Mouse (Mus musculus): Measurements from ENCODE around the gene Rhbdf2. TPM values are rescaled to one million over a fixed set of nuclear protein-coding genes. Genes with fewer than 3 reads are reported as not detected.

Rhbdf2 gene
- total and polyA plus RNA-seq, 3 experiments: 6.4 to 13.7 TPM; not detected in 1

GRCm38 (mm10) chr11:116648976-116649375 is 22.2 kb upstream of the Rhbdf2 start:
- H3K27ac ChIP-seq (ENCODE audit: control insufficient read depth, low read depth, low read length): no peak overlapping the region

GRCm38 (mm10) chr11:116648213-116648921 is 21.5 kb upstream of the Rhbdf2 start:
- no peak for DNase-seq (ENCODE audit: low read depth, low spot score)
- no peaks in the 10 kb centered on the region for H3K79me2 ChIP-seq (ENCODE audit: control insufficient read depth, insufficient read depth, low read length, poor library complexity)
- H3K9me3 ChIP-seq (replicated peaks; ENCODE audit: insufficient read depth, low read length): no peaks in the 10 kb centered on the region
- no peaks in the 10 kb centered on the region; a peak in 1 of 4 replicates for H3K27me3 ChIP-seq (ENCODE audit: control insufficient read depth in 1 of 2, insufficient read depth in 2 of 2, low read length in 2 of 2)
- no peak overlapping the region for H3K27ac ChIP-seq (ENCODE audit: control insufficient read depth, low read depth, low read length)
- H3K36me3 ChIP-seq (ENCODE audit: control insufficient read depth in 1 of 2, insufficient read depth in 2 of 2, low read length in 2 of 2): peaks cover 0 to 12% of the 10 kb centered on the region in 2 experiments; a peak in 2 of 4 replicates
- H3K9ac ChIP-seq (ENCODE audit: control insufficient read depth, low read depth, low read length, poor library complexity, severe bottlenecking): no peak overlapping the region
- no peak for TF ChIP-seq ELF1 (IDR thresholded peaks at IDR 0.05; ENCODE audit: low read depth, low read length)
- TF ChIP-seq POLR2A (IDR thresholded peaks at IDR 0.05; ENCODE audit: control insufficient read depth in 1 of 2, insufficient read depth in 1 of 2, low read depth in 1 of 2, low read length in 2 of 2, poor library complexity in 1 of 2): no peak
- TF ChIP-seq SMC3 (IDR thresholded peaks at IDR 0.05; ENCODE audit: low read depth, low read length): no peak
- no peak for TF ChIP-seq MAFK (IDR thresholded peaks at IDR 0.05; ENCODE audit: borderline replicate concordance, low read depth, low read length)
- TF ChIP-seq BHLHE40 (IDR thresholded peaks at IDR 0.05; ENCODE audit: borderline replicate concordance, low read depth, low read length): no peak
- no peak for TF ChIP-seq ZKSCAN1 (IDR thresholded peaks at IDR 0.05; ENCODE audit: low read depth, low read length)
- TF ChIP-seq POLR2AphosphoS5 (IDR thresholded peaks at IDR 0.05; ENCODE audit: borderline replicate concordance, low read depth, low read length): no peak
- TF ChIP-seq RAD21 (IDR thresholded peaks at IDR 0.05; ENCODE audit: low read depth, low read length): no peak
- no peak for TF ChIP-seq HCFC1 (IDR thresholded peaks at IDR 0.05; ENCODE audit: low read depth, low read length)
- no peak for TF ChIP-seq POLR2AphosphoS2 (IDR thresholded peaks at IDR 0.05; ENCODE audit: low read length)
- H3K4me3 ChIP-seq (ENCODE audit: control insufficient read depth in 1 of 2, insufficient read depth in 1 of 2, low read depth in 2 of 2, low read length in 2 of 2): no peak overlapping the region
- H3K4me1 ChIP-seq (ENCODE audit: control insufficient read depth in 1 of 2, insufficient read depth in 2 of 2, low read length in 2 of 2): peaks cover 0 to 10% of the 10 kb centered on the region in 2 experiments; a peak in 3 of 4 replicates

More at GRCm38 (mm10) chr11:116648976-116649375, 22.2 kb upstream of the Rhbdf2 start:
- TF ChIP-seq USF2 (IDR thresholded peaks at IDR 0.05; ENCODE audit: borderline replicate concordance in 1 of 2, insufficient read depth in 1 of 2, low read depth in 1 of 2, low read length in 2 of 2) (no peak), NRF1 (IDR thresholded peaks at IDR 0.05; ENCODE audit: insufficient read depth, low read depth, low read length, poor library complexity, severe bottlenecking) (no peak), SMC3 (IDR thresholded peaks at IDR 0.05; ENCODE audit: low read depth, low read length) (no peak), RCOR1 (IDR thresholded peaks at IDR 0.05; ENCODE audit: low read depth, low read length) (no peak), POLR2AphosphoS2 (IDR thresholded peaks at IDR 0.05; ENCODE audit: low read length) (no peak), NELFE (IDR thresholded peaks at IDR 0.05; ENCODE audit: low read depth, low read length) (no peak), SIN3A (IDR thresholded peaks at IDR 0.05; ENCODE audit: low read length) (no peak), GABPA (IDR thresholded peaks at IDR 0.05; ENCODE audit: low read depth, low read length) (no peak), ZNF384 (IDR thresholded peaks at IDR 0.05; ENCODE audit: low read depth, low read length) (no peak), MAZ (IDR thresholded peaks at IDR 0.05; ENCODE audit: low read depth, low read length) (no peak), MXI1 (IDR thresholded peaks at IDR 0.05; ENCODE audit: low read depth, low read length) (no peak), POLR2AphosphoS5 (IDR thresholded peaks at IDR 0.05; ENCODE audit: borderline replicate concordance, low read depth, low read length) (no peak), TAL1 (IDR thresholded peaks at IDR 0.05; ENCODE audit: low read length) (no peak), ELF1 (IDR thresholded peaks at IDR 0.05; ENCODE audit: low read depth, low read length) (no peak), KAT2A (conservative IDR thresholded peaks at IDR 0.05; ENCODE audit: low read depth, low read length) (no peak)
- Histone ChIP-seq H3K4me1 (ENCODE audit: control insufficient read depth in 1 of 2, insufficient read depth in 2 of 2, low read length in 2 of 2) (peaks cover 0 to 14% of the 10 kb centered on the region in 2 experiments; a peak in 3 of 4 replicates), H3K36me3 (ENCODE audit: control insufficient read depth in 1 of 2, insufficient read depth in 2 of 2, low read length in 2 of 2) (peaks cover 0 to 12% of the 10 kb centered on the region in 2 experiments; a peak in 2 of 4 replicates), H3K79me2 (ENCODE audit: control insufficient read depth, insufficient read depth, low read length, poor library complexity) (no peaks in the 10 kb centered on the region; the same call in 1 of the 2 replicates), H3K4me3 (ENCODE audit: control insufficient read depth in 1 of 2, insufficient read depth in 1 of 2, low read depth in 2 of 2, low read length in 2 of 2) (no peak overlapping the region), H3K27me3 (ENCODE audit: control insufficient read depth in 1 of 2, insufficient read depth in 2 of 2, low read length in 2 of 2) (peaks cover 0 to 5% of the 10 kb centered on the region in 2 experiments; a peak in 1 of 4 replicates), H3K9me3 (replicated peaks; ENCODE audit: insufficient read depth, low read length) (no peaks in the 10 kb centered on the region), H3K9ac (ENCODE audit: control insufficient read depth, low read depth, low read length, poor library complexity, severe bottlenecking) (no peak overlapping the region)
- DNase-seq (ENCODE audit: low read depth, low spot score): no peak
